Mouse (Mus musculus): ENCODE data around the gene Nudt13. TPM values are rescaled to one million over a fixed set of nuclear protein-coding genes. Genes with fewer than 3 reads are reported as not detected.

Gene Nudt13
- total RNA-seq, 2 experiments from 2014 or later: 20.5 to 27.9 TPM

- DNase-seq: no peak
- intact Hi-C loops (cut with DNase I; ENCODE audit: low total_unique reads): no loop called here
These were observed 34.0 kb downstream of the Nudt13 start for GRCm38 (mm10) chr14:20328474-20328873.

GRCm38 (mm10) chr14:20331316-20331715 lies 36.8 kb downstream of the Nudt13 start:
- no peak for DNase-seq
- intact Hi-C loops (cut with DNase I; ENCODE audit: low total_unique reads): no loop called here

- intact Hi-C loops (cut with DNase I; ENCODE audit: low total_unique reads): no loop called here
- DNase-seq: no peak
These were observed 44.9 kb downstream of the Nudt13 start for GRCm38 (mm10) chr14:20339415-20339814.

GRCm38 (mm10) chr14:20340149-20340548 lies 45.7 kb downstream of the Nudt13 start:
- no peak for DNase-seq

GRCm38 (mm10) chr14:20340866-20341265 lies 46.4 kb downstream of the Nudt13 start:
- intact Hi-C loops (cut with DNase I; ENCODE audit: low total_unique reads): no loop called here

More at GRCm38 (mm10) chr14:20340149-20340548, 45.7 kb downstream of the Nudt13 start:
- intact Hi-C loops (cut with DNase I; ENCODE audit: low total_unique reads): no loop called here

GRCm38 (mm10) chr14:20345885-20346284 lies 51.4 kb downstream of the Nudt13 start:
- intact Hi-C loops (cut with DNase I; ENCODE audit: low total_unique reads): no loop called here

More at GRCm38 (mm10) chr14:20340866-20341265, 46.4 kb downstream of the Nudt13 start:
- DNase-seq: no peak

GRCm38 (mm10) chr14:20347441-20347990 lies 53.0 kb downstream of the Nudt13 start:
- no peak for DNase-seq
- intact Hi-C loops (cut with DNase I; ENCODE audit: low total_unique reads): no loop called here

More at GRCm38 (mm10) chr14:20345885-20346284, 51.4 kb downstream of the Nudt13 start:
- no peak for DNase-seq

GRCm38 (mm10) chr14:20347991-20348541 lies 53.6 kb downstream of the Nudt13 start, which contains the start of the genes Ecd and Fam149b:
Gene Ecd, minus strand, starts transcription at chr14:20348121.
Gene Fam149b, plus strand, starts transcription at chr14:20348162.
- intact Hi-C loops (cut with DNase I; ENCODE audit: low total_unique reads): no loop called here
- peak; percentile 91 for DNase-seq

- DNase-seq: no peak
- intact Hi-C loops (cut with DNase I; ENCODE audit: low total_unique reads): no loop called here
These were observed 68.7 kb downstream of the Nudt13 start for GRCm38 (mm10) chr14:20363230-20363629.

Other genes starting within 250 kb of the Nudt13 start
- 1 to 10 TPM; 1.7 to 1.8 TPM for gene Saysd1, start 156.2 kb upstream of the Nudt13 start, total RNA-seq (2021)
- 1 to 10 TPM in 1 of 2 experiments, under 1 TPM in 1; 0.53 to 1.1 TPM for gene Kcnk5, start 112.9 kb upstream of the Nudt13 start, total RNA-seq (2021)
- gene Kcnk16, start 25.5 kb upstream of the Nudt13 start, total RNA-seq (2021): not detected
- 10 to 100 TPM; 27.1 to 30.5 TPM for gene Ecd, start 53.4 kb downstream of the Nudt13 start, total RNA-seq (2021)
- gene Fam149b, start 53.5 kb downstream of the Nudt13 start, total RNA-seq (2021): 10 to 100 TPM; 14.7 to 17.2 TPM
- gene Dnajc9, start 94.2 kb downstream of the Nudt13 start, total RNA-seq (2021): 1 to 10 TPM; 9.2 to 9.9 TPM
- 10 to 100 TPM; 40.1 to 47.6 TPM for gene Mrps16, start 98.9 kb downstream of the Nudt13 start, total RNA-seq (2021)
- under 1 TPM; 0.09 to 0.16 TPM for gene Cfap70, start 157.5 kb downstream of the Nudt13 start, total RNA-seq (2021)
- gene Anxa7, start 185.4 kb downstream of the Nudt13 start, total RNA-seq (2021): 10 to 100 TPM; 26.2 TPM
- 1 to 10 TPM; 3.2 to 5.8 TPM for gene Mss51, start 202.2 kb downstream of the Nudt13 start, total RNA-seq (2021)